Mouse (Mus musculus) spleen, postnatal 36 days (tissue): ENCODE data around the gene Ubl3.

Source experiments
- DNase-seq, 2 experiments: peaks; one replicate each; pipeline ENCODE4 v3.0.0; 2022; ENCODE audit warnings: low spot score in 2 of 2, mixed read lengths in 1 of 2

Ubl3 gene

GRCm38 (mm10) chr5:148563281-148563680, 10.7 kb upstream of the Ubl3 start:
- no peak for DNase-seq

- DNase-seq = no peak
These were observed 9.6 kb upstream of the Ubl3 start for GRCm38 (mm10) chr5:148562235-148562634.

- DNase-seq = no peak
These were observed 6.8 kb upstream of the Ubl3 start for GRCm38 (mm10) chr5:148559261-148559958.

GRCm38 (mm10) chr5:148558472-148558871, 5.9 kb upstream of the Ubl3 start:
- DNase-seq = no peak

GRCm38 (mm10) chr5:148556509-148556908, 3.9 kb upstream of the Ubl3 start:
- DNase-seq = peak; percentile 59 to 61

- DNase-seq = no peak
These were observed 2.6 kb upstream of the Ubl3 start for GRCm38 (mm10) chr5:148555156-148555555.

GRCm38 (mm10) chr5:148554701-148555100, 2.1 kb upstream of the Ubl3 start:
- peak in 1 of 2 experiments; percentile 25 for DNase-seq

GRCm38 (mm10) chr5:148554242-148554641, 1.7 kb upstream of the Ubl3 start:
- DNase-seq = no peak

- no peak for DNase-seq
These were observed 1.1 kb upstream of the Ubl3 start for GRCm38 (mm10) chr5:148553723-148554122.

GRCm38 (mm10) chr5:148551764-148552136, 839 bp downstream of the Ubl3 start:
- DNase-seq = peak in 1 of 2 experiments; percentile 36

GRCm38 (mm10) chr5:148550821-148551763, 1.5 kb downstream of the Ubl3 start:
- peak; percentile 29 for DNase-seq

GRCm38 (mm10) chr5:148550393-148550792, 2.2 kb downstream of the Ubl3 start:
- DNase-seq = peak; percentile 50 to 54

GRCm38 (mm10) chr5:148549307-148549706, 3.3 kb downstream of the Ubl3 start:
- DNase-seq = no peak

- DNase-seq = no peak
These were observed 4.0 kb downstream of the Ubl3 start for GRCm38 (mm10) chr5:148548568-148548967.

GRCm38 (mm10) chr5:148547870-148548456, 4.6 kb downstream of the Ubl3 start:
- peak in 1 of 2 experiments; percentile 25 for DNase-seq

- no peak for DNase-seq
These were observed 5.6 kb downstream of the Ubl3 start for GRCm38 (mm10) chr5:148546970-148547369.

- no peak for DNase-seq
These were observed 7.9 kb downstream of the Ubl3 start for GRCm38 (mm10) chr5:148544733-148545132.

GRCm38 (mm10) chr5:148542196-148542595, 10.4 kb downstream of the Ubl3 start:
- no peak for DNase-seq

GRCm38 (mm10) chr5:148535669-148536430, 16.7 kb downstream of the Ubl3 start:
- no peak for DNase-seq

GRCm38 (mm10) chr5:148534644-148535043, 17.9 kb downstream of the Ubl3 start:
- no peak for DNase-seq

- DNase-seq = no peak
These were observed 18.7 kb downstream of the Ubl3 start for GRCm38 (mm10) chr5:148533924-148534323.

- no peak for DNase-seq
These were observed 20.4 kb downstream of the Ubl3 start for GRCm38 (mm10) chr5:148532201-148532600.
